Mouse (Mus musculus) heart, adult 11 months (tissue): ENCODE data around the gene Naa15.
A peak's percentile ranks its signal among the peaks of the same experiment; 100 is the strongest.

Source experiments
- DNase-seq: peaks from one replicate; pipeline ENCODE4 v3.0.0; 2022

Naa15 gene

GRCm38 (mm10) chr3:51434871-51435595 lies 20.1 kb downstream of the Naa15 start:
- DNase-seq = no peak

GRCm38 (mm10) chr3:51468530-51468929 lies 53.6 kb downstream of the Naa15 start:
- DNase-seq = no peak

- DNase-seq = no peak
These were observed 60.8 kb downstream of the Naa15 start for GRCm38 (mm10) chr3:51475706-51476105.

GRCm38 (mm10) chr3:51479893-51480292 lies 64.9 kb downstream of the Naa15 start:
- DNase-seq = peak; percentile 73

- DNase-seq = peak; percentile 73
These were observed 66.1 kb downstream of the Naa15 start for GRCm38 (mm10) chr3:51481059-51481458.

- peak; percentile 67 for DNase-seq
These were observed 66.9 kb downstream of the Naa15 start for GRCm38 (mm10) chr3:51481881-51482280.

GRCm38 (mm10) chr3:51482781-51483180 lies 67.8 kb downstream of the Naa15 start:
- DNase-seq = peak; percentile 77

GRCm38 (mm10) chr3:51483741-51484359 lies 68.9 kb downstream of the Naa15 start, which contains the start of gene Rab33b:
Gene Rab33b, plus strand, starts transcription at chr3:51483920.
- peak; percentile 100 for DNase-seq

- no peak for DNase-seq
These were observed 69.4 kb downstream of the Naa15 start for GRCm38 (mm10) chr3:51484370-51484769.

- peak; percentile 59 for DNase-seq
These were observed 70.4 kb downstream of the Naa15 start for GRCm38 (mm10) chr3:51485347-51485746.

GRCm38 (mm10) chr3:51486491-51487195 lies 71.7 kb downstream of the Naa15 start:
- DNase-seq = peak; percentile 94

GRCm38 (mm10) chr3:51490088-51490753 lies 75.3 kb downstream of the Naa15 start:
- peak; percentile 50 for DNase-seq

GRCm38 (mm10) chr3:51493272-51493838 lies 78.4 kb downstream of the Naa15 start:
- no peak for DNase-seq

- DNase-seq = no peak
These were observed 79.5 kb downstream of the Naa15 start for GRCm38 (mm10) chr3:51494466-51494865.

- no peak for DNase-seq
These were observed 80.7 kb downstream of the Naa15 start for GRCm38 (mm10) chr3:51495646-51496045.

- DNase-seq = no peak
These were observed 83.0 kb downstream of the Naa15 start for GRCm38 (mm10) chr3:51497978-51498377.

GRCm38 (mm10) chr3:51498659-51499058 lies 83.7 kb downstream of the Naa15 start:
- peak; percentile 89 for DNase-seq

- DNase-seq = no peak
These were observed 84.9 kb downstream of the Naa15 start for GRCm38 (mm10) chr3:51499876-51500275.

- DNase-seq = no peak
These were observed 89.5 kb downstream of the Naa15 start for GRCm38 (mm10) chr3:51504385-51504952.

GRCm38 (mm10) chr3:51505465-51505864 lies 90.5 kb downstream of the Naa15 start:
- DNase-seq = peak; percentile 91

GRCm38 (mm10) chr3:51510903-51511302 lies 96.0 kb downstream of the Naa15 start:
- DNase-seq = peak; percentile 95

GRCm38 (mm10) chr3:51511983-51512382 lies 97.0 kb downstream of the Naa15 start:
- DNase-seq = no peak
